Mouse (Mus musculus) bone marrow macrophage, adult 2 months (primary cell): ENCODE measurements around the gene Wdr64.

Source experiments
- CTCF ChIP-seq: IDR thresholded peaks from 2 replicates; pipeline ENCODE4 v1.5.1; 2012; ENCODE audit warnings: low read depth, mild to moderate bottlenecking, low read length, moderate library complexity
- POLR2A ChIP-seq: IDR thresholded peaks from 2 replicates; pipeline ENCODE4 v1.6.1; 2012; ENCODE audit warnings: mild to moderate bottlenecking, low read depth, low read length, borderline replicate concordance

DNA sequence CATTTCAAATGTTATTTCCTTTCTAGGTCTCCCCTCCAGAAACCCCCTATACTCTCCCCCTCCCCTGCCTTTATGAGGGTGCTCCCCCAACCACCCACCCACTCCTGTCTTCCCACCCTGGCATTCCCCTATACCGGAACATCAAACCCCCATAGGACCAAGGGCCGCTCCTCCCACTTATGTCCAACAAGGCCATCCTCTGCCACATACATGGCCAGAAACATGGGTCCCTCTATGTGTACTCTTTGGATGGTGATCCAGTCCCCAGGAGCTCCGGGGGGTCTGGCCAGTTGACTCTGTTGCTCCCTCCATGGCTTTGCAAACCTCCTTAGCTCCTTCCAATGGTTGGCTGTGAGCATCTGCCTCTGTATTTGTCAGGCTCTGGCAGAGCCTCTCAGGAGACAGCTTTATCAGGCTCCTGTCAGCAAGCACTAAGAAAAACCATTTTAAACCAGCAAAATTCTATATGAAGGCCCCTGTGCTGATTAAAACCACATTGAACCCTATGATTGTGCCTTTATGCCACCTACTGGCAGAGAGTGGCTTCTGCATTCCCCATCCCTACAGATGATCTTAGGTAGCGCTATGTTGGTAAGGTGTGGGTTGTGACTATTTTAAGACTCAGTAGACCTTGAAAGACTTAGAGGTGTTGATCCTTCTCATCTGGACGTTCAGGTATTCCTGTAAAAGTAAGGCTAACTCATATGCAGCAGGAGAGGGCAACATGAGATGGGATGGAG lies 29.6 kb upstream of the Wdr64 start:
- TF ChIP-seq CTCF: no peak
- no peak for TF ChIP-seq POLR2A
